Mouse (Mus musculus) left cerebral cortex, postnatal 14 days (tissue): ENCODE measurements around the gene Ints6l. TPM values are rescaled to one million over a fixed set of nuclear protein-coding genes. Genes with fewer than 3 reads are reported as not detected.

ENCODE experiments used
- DNase-seq, 2 experiments: peaks; one replicate each; pipeline ENCODE4 v3.0.0; 2021 to 2022; ENCODE audit warnings: low spot score in 2 of 2, mixed read lengths in 1 of 2
- intact Hi-C: fragments of 180-260 bp; cut with DNase I; formaldehyde crosslinking; loops from one replicate; pipeline ENCODE4 v1.15.1; 2025
- long read RNA-seq, 2 experiments: library from polyadenylated mRNA; stranded (forward); transcript quantifications; one replicate each; pipeline ENCODE4 v2.0.0; 2021
- total RNA-seq, 2 experiments: library from RNA; stranded (reverse); gene quantifications; 2 replicates each; pipeline ENCODE4 v1.2.3; 2021

Gene Ints6l
- 10 to 100 TPM; 33.0 to 36.6 TPM for total RNA-seq
- long read RNA-seq, experiment 1, transcript Ints6l-201 (17 exons, 3,766 nt), result major isoform, 10 of 28 reads
- long read RNA-seq, experiment 1, partial matches to known transcripts, result 9 of 28 reads
- long read RNA-seq, experiment 1, other reads (novel, unspliced or antisense), result 9 of 28 reads
- long read RNA-seq, experiment 2, partial matches to known transcripts, result 7 of 15 reads
- long read RNA-seq, experiment 2, other reads (novel, unspliced or antisense), result 6 of 15 reads

DNA sequence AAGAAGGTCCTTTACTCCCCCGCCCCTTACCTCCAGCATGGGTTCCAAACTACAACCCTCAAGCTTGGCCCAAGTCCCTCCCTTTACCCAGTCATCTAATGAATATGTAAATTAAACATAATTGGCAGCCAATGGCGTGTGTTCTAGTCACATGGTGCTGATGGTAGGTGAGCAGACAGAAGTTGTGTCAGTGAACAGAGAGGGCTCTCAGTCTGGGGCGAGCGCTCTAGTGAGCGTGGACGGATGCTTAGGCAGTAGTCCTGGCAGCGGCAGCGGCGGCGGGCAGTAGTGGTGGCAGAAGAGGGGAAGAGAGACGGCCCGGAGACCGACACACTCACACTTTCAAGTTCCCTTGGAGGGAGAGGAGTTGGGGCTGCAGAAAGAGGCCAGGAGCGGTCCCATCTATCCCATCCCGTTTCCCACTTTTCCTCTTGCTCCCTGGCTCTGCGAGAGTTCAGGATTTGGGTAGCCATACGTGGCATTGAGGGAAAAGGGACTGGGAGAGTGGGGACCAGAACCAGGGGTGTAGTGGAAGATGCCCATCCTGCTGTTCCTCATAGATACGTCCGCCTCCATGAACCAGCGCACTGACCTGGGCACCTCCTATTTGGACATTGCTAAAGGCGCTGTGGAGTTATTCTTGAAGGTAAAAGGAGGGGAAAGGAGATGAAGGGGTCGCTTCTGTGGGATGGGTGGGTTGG is at the start of gene Ints6l:
Gene Ints6l, plus strand, starts transcription at position 187 of the 701 bp plus-strand sequence.
- intact Hi-C loops, result no loop called here
- DNase-seq, result peak; percentile 78 to 82

DNA sequence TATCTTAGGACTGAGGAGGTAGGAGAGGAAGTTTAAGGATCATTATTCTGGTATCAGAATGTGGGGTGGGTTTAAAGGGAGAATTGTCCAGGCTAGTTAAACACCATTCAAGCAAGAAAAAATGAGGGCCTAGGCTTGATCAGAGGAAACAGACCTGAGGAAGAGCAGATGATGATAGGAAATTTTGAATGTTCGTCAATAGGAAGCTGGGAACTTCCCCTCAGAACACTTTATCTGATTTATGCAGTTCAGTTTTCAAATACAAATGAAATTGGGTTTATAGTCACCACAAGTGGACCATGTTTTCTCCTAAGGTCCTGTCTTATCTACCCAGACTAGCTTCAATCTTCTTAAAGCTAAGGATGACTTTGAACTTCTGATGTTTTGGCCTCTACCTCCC is 49.2 kb upstream of the Ints6l start:
- intact Hi-C loops, result no loop called here
- DNase-seq, result no peak

DNA sequence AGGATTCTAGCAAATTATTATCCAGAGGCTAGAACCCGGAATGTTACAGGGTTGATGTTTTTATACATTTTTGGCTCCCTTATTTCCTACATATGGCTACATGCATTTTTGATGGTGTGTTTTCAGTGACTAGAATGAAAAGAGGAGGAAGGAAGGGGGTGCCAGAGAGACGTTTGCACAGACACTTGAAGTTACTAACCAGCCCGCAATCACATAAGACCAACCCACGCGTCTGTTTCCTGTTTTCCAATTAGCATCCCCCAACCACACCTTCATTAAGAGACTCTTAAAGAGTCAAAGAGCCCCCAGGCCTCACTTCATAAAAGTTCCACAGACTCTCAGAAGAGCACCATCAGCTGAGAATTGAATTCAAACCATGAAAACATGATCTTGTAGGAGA is 48.5 kb upstream of the Ints6l start:
- DNase-seq, result no peak
- intact Hi-C loops, result no loop called here

DNA sequence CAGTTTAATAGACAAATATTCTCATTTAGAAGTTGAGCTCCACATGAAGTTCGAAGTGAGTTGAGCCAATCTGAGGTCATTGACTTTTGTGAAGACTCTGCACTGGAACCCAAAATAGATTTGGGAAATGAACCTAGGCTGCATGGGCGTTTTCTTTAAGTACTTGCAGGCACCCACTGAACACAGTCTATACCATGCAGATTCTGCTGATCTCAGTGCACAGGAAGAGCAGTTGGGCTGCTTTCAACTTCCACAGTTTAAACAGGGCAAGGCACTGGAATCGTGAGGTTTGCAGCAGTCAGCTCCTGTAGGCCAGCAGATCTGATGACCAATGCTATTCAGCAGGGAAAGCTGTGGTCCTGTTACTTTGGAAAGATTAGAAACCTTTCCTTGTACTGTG is 38.4 kb upstream of the Ints6l start:
- intact Hi-C loops, result no loop called here

DNA sequence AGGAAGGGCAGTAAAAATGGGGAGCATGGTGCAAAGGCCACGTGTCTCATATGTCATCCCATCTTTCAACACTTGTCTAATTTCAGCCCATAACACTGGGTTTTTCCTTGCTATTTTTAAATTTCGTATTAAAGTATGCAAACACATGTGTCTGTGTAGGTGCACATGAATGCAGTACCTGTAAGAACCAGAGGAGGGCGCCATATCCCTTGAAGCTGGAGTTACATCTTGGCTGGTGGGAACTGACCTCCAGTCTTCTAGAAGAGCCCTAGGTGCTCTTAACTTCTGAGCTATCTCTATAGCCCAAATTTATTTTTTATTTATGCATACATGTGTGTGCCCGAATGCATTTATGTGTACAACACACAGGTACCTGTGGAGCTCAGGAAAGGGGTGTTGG is 37.1 kb upstream of the Ints6l start:
- intact Hi-C loops, result no loop called here
- no peak for DNase-seq

More for the DNA sequence above, 38.4 kb upstream of the Ints6l start:
- peak in 1 of 2 experiments; percentile 2 for DNase-seq

DNA sequence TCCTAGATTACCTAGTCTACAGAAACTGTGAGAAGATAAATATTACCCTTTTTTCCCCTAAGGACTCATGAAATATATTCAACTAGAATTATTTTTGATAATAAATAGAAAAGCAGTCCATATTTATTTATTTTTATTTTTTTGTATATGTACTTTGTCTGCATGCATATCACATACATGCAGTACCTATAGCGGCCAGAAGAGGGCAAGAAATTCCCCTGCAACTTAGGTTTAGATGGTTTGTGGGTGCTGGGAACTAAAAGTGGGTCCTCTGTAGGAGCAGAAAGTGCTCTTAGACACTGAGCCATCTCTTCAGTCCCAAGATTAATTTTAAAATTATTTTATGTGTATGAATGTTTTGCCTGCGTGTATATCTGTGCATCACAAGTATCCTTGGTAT is 24.1 kb upstream of the Ints6l start:
- no peak for DNase-seq
- intact Hi-C loops, result no loop called here

DNA sequence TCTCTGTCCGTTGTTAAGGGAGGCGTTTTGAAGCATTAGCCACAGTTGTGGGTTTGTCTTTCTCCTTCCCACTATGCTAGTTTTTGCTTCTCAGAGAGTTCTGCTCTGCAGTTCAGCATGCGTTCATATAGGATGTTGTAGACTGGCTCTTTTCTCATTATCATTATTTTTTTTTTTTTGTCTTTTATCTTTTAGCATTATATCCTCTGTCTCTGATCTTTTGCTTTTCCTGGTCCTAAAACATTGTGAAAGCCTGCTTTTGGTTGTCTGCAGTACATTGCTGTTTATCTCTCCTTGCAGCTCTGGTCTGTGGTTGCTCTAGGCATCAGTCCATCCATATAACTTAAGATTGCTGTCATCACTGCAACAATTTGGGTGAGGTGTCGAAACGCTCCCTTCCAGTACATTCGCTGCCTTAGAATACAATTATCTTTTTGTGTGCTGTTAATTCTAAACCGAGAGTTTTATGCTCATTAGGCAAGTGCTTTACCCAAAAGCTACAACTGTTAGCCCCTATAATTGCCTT is 18.8 kb upstream of the Ints6l start:
- intact Hi-C loops, result no loop called here
- no peak for DNase-seq

DNA sequence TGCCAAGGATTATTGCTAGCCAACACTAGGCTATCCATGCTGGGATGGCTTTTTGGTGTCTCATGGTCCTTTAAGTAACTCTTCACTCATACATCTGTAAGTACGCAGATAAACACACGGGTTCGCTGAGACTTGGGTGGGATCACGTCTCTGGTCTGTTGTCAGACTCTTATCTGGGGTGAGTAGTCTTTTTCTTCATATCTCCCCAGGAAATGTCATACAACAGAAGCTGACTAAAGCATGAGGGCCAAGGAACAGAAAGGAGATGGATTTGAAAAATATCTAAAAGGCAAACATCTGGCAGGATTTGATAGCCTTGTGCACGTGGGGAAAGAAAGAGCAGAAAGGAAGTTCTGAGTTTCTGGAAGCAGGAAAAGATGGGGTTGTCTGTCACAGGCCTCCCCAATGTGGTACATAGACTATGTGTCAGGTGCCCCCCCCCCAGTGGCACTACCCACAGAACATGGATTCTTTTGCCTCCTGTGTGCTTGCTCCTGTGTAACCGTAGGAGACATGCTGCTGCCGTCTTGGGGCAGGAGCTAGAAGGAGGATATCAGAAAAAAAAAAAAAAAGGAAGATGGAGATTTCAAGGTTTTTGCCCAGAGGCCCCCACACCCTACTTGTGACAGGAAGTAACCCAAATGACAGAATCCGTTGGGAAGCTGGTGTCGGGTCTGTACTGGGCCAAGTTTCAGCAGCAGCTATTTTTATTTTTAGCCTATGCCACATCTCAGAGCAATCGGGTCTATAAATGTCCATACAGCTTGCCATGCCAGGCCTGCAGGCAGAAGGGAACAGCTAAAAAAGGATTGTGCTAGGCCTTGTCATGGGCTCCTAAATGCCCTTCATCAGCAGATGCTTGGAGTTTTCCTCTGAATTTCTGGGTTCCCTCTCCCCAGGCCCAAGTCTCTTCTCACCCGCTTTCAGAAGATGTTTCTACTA is 7.9 kb upstream of the Ints6l start:
- intact Hi-C loops, result no loop called here
- peak in 1 of 2 experiments; percentile 27 for DNase-seq

DNA sequence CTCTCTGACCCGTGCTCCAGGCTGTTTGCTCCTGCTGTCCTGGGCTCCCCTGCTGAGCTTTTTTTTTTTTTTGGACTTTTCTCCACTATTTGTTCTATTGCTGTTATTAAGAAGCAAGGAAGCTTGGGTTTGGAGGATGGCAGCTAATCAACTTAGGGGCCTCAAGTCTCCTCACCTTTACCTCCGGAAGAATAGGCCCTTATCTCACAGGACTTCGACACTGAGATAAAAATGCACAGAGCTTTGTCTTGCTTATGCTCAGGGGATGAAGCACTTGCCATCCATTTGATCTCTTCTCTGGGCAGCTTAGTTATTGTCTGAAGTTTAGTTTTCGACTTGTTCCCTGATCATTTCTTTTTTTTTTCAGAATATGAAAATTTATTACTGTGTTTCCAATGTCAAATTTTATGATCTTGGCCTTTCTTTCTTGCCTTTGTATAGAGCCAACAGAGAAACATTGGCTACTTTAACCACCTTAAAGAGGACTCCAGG is 7.1 kb upstream of the Ints6l start, which contains the start of gene Gm2174:
Gene Gm2174, plus strand, starts transcription at position 442 of the 492 bp plus-strand sequence.
- intact Hi-C loops, result no loop called here

DNA sequence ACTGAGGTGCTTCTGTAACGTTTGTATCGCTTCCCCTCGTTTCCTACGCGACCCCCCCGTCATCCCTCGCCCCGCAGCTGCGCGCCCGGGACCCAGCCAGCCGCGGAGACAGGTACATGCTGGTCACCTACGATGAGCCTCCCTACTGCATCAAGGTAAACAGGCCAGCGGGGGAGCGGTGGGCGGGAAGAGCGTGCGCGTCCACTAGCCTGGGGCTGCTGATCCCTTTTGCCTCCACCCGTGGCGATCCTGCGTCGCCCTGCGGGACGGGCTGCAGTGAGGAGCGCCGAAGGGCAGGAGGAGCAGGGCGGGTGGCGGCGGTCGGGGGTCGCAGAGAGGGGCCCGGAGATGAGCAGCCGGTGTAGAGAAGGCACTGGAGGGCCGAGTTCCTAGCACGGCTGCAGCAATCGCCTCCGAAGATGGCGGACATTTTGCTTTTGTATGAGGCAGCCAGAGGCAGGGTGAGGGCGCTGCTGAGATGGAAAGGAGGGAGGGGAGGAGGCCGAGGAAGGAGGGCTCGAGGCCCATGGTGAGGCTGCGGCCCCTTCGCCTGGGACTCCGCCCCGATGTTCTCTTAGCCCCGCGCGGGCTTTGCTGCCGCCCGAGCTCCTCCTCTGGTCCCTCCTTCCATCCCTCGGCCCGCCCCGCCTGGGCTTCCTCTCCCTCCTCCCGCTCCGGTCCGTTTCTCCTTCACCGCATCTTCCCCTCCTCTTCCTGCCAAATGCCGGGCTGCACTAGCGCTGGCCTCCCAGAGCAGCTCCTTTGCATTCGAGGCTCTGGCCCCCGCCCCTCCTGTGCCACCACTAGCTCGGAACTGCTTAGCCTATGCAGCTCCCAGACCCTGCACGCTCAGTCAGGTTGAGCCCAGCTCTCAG is 952 bp downstream of the Ints6l start:
- peak; percentile 86 to 87 for DNase-seq
- intact Hi-C loops, result loop anchor here (2.0 kb wide), 1 partner anchor 25 kb away; no protein-coding TSS in a partner anchor

More for the DNA sequence above, 7.1 kb upstream of the Ints6l start, which contains the start of gene Gm2174:
- DNase-seq, result no peak

DNA sequence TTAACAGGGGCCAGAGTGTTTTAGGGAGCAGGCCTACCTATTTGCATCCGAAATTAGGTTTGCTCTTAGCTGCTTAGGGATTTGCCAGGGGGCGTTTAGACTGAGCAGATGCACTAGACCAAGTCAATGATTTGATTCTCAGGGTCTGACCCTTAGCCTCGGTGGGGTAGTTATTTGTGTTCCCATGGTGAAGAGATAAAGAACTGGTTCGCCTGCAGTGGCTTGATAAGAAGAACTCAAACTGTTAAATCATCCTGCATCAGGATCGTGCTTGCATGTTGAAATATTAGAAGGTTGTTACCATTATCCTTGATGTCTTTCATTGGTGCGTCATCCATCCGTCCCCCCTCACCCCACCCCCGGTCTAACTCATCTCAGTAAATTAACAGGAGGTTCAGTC is 1.7 kb downstream of the Ints6l start:
- intact Hi-C loops, result loop anchor here (2.0 kb wide), 1 partner anchor 24 kb away; no protein-coding TSS in a partner anchor
- no peak for DNase-seq

DNA sequence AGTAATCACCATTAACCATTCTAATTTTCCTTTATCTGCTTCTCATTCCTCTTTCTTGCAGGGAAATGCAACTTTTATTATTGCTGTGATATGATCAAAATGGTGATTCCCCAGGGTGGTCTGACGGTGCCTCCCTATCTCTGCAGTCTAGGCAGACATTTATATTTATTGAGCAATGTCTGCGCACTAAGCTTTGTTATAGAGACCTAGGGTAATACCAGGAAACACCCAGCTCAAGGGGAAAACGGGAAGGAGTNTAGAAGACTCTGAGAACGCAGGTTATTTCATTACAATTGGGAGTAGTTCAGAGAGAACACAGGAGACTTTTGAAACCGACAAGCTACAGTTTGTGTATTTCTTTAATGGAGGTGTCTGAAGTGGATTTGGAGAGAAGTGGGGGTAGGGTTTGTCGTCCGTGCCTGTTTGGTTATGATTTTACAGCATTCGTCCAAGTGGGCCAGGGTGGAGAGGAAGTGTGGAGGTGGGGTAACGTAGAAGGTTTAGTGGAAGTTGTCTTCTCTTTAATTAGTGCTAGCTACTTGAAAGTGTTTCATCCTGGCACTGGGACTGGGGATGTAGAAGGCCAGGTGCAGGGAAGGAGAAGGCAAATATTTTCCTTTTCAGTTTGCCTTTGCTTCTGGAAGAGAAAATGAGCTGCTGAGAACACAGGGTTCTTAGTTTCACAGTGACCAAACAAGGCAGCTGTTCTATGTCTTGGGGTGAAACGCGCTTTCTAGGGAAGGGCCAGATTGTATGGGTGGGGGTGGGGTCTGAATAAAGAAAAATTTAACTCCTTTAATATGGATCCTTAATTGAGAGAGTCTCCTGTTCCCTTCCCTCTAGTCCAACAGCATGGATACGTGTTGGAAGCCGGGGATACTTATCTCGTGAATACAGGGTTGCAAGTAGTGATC is 7.6 kb downstream of the Ints6l start:
- intact Hi-C loops, result no loop called here
- no peak for DNase-seq

DNA sequence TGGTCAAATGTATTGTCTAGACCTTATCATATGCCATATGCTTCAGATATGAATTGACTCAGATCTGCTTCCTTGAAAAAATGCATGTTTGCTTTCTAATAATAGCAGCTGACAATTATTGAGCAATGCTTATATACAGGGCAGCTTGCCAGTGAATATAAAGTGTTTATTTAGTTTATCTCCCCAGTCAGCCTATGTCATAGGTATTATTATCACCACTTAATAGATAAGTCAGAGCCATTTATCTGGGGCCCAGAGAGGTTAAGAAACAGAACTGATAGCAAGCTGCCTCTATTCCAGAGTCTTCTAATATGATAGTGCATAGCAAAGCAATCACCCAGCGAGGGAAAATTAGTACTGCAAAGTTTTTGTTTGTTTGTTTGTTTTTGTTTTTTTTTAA is 10.2 kb downstream of the Ints6l start:
- no peak for DNase-seq
- intact Hi-C loops, result no loop called here

DNA sequence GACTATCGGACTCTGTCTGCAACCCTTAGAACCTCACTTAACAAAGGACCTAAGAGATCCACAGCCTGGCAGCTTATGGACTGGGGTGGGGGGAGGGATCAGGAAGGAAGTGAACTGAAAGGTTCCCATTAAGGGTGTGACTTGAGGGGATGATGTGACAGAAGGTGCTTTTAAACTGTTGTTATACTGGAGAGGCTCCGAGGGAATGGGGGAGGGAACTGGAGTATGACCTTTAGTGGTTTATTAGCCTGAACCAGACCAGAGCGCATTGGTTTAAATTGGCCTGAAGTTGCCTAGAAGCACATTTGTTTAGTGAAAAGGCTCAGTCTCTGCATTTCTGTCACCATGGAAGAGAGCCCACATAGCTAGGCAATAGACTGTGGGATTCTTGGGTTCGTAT is 13.0 kb downstream of the Ints6l start:
- no peak for DNase-seq
- intact Hi-C loops, result no loop called here

DNA sequence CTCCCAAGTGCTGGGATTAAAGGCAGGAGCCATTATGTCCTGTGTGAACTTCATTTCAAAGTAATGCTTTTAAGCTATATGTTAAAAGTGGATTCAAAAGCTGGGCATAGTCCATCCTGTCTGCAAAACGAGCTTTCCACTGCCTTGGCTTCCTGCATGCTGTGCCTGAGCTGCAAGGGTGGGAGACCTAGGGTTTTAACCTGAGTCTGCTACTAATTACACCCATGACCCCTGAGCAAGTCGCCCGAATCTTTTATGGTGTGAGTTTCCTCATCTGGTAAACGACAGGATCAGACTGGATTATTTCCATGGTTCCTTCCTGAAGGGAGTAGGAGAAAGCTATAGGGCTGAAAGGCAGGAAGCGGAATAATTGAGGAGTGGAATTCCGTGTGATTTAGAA is 13.8 kb downstream of the Ints6l start:
- intact Hi-C loops, result no loop called here
- no peak for DNase-seq

DNA sequence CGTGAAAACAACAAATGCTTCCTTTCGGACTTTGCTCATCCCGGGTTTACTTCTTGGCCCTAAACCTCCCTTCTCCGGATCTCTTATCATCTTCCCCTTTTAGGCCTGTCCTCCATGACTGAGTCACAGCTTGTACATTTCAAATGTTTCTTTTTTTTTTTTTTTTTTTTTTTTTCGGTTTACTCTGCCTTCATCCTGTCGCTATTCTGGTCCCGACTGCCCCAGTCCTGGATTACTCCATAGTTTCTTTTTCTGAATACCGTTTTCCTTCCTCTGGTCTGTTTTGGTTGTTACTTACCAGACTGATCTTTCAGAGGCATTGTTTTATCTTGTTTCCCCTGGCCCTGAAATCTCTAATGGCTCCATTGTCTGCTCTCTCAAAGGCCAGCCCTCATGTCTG is 19.4 kb downstream of the Ints6l start:
- no peak for DNase-seq
- intact Hi-C loops, result no loop called here

DNA sequence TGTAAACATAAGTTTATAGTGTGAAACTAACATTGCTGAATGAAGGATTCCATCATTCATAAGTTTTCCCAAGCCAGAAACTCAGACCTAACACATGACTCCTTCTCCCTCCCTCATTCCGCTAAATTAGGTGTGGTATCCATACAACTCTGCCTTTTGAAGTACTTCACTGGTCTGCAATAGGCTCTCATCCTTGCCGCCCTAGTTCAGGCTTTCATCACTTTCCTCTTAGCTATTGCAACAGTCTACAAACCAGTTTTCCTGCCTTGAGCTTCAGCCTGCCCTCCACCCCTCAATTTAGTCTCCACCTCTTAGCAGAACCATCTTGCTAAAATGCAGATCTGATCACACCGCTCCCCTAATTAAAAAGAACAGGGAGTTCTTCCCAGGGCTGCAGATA is 22.9 kb downstream of the Ints6l start:
- no peak for DNase-seq
- intact Hi-C loops, result no loop called here
